Mouse (Mus musculus) MEL (cell line): ENCODE results near the gene Nfix. TPM values are rescaled to one million over a fixed set of nuclear protein-coding genes. Genes with fewer than 3 reads are reported as not detected.

Source experiments
- DNase-seq: peaks from one replicate; pipeline ENCODE4 v3.0.0; 2011; ENCODE audit warnings: low read depth, low spot score
- H3K27ac ChIP-seq: 2 replicates; pipeline ENCODE4 v1.5.1; 2012; ENCODE audit warnings: low read depth, mild to moderate bottlenecking, control low read depth, low read length, moderate library complexity; ENCODE audit not compliant: control insufficient read depth
- H3K27me3 ChIP-seq, 2 experiments: fragments of 150-350 bp in 1 of 2; sonication (generic) in 1 of 2; 2 replicates each; pipeline ENCODE4 v1.6.1; 2012; ENCODE audit warnings: low read length in 2 of 2, mild to moderate bottlenecking in 2 of 2, improper control_type of control experiment in 1 of 2, moderate library complexity in 1 of 2; ENCODE audit not compliant: insufficient read depth in 2 of 2, control insufficient read depth in 1 of 2
- H3K36me3 ChIP-seq, 2 experiments: 2 replicates each; pipeline ENCODE4 v1.6.1; 2012 to 2014; ENCODE audit warnings: low read length in 2 of 2, improper control_type of control experiment in 1 of 2, inconsistent platforms in 1 of 2, mild to moderate bottlenecking in 1 of 2; ENCODE audit not compliant: insufficient read depth in 2 of 2, control insufficient read depth in 1 of 2
- H3K4me1 ChIP-seq, 2 experiments: fragments of 150-350 bp in 1 of 2; sonication (generic) in 1 of 2; 2 replicates each; pipeline ENCODE4 v1.6.1; 2012; ENCODE audit warnings: low read length in 2 of 2, improper control_type of control experiment in 1 of 2, mild to moderate bottlenecking in 1 of 2; ENCODE audit not compliant: insufficient read depth in 2 of 2, control insufficient read depth in 1 of 2
- H3K4me3 ChIP-seq, 2 experiments: fragments of 150-350 bp in 1 of 2; sonication (generic) in 1 of 2; 2 replicates each; pipeline ENCODE4 v1.5.1; 2012; ENCODE audit warnings: low read depth in 2 of 2, low read length in 2 of 2, mild to moderate bottlenecking in 2 of 2, moderate library complexity in 2 of 2, control low read depth in 1 of 2, improper control_type of control experiment in 1 of 2; ENCODE audit not compliant: control insufficient read depth in 1 of 2, insufficient read depth in 1 of 2
- H3K79me2 ChIP-seq: 2 replicates; pipeline ENCODE4 v1.6.1; 2012; ENCODE audit warnings: mild to moderate bottlenecking, low read length, moderate library complexity; ENCODE audit not compliant: control insufficient read depth, poor library complexity, insufficient read depth
- H3K9ac ChIP-seq: 2 replicates; pipeline ENCODE4 v1.6.1; 2012; ENCODE audit warnings: low read depth, mild to moderate bottlenecking, control low read depth, low read length, moderate library complexity; ENCODE audit not compliant: control insufficient read depth, poor library complexity, severe bottlenecking
- H3K9me3 ChIP-seq: fragments of 150-350 bp; sonication (generic); replicated peaks from 2 replicates; pipeline ENCODE4 v1.6.1; 2012; ENCODE audit warnings: mild to moderate bottlenecking, low read length, improper control_type of control experiment, moderate library complexity; ENCODE audit not compliant: insufficient read depth
- CHD1 ChIP-seq: IDR thresholded peaks from 2 replicates; pipeline ENCODE4 v1.6.1; 2012; ENCODE audit warnings: low read depth, mild to moderate bottlenecking, inconsistent platforms, low read length, improper control_type of control experiment
- CHD2 ChIP-seq: IDR thresholded peaks from 2 replicates; pipeline ENCODE4 v1.6.1; 2011; ENCODE audit warnings: low read length, improper control_type of control experiment
- E2F4 ChIP-seq: IDR thresholded peaks from 2 replicates; pipeline ENCODE4 v1.6.1; 2011; ENCODE audit warnings: low read depth, low read length, improper control_type of control experiment, borderline replicate concordance
- EP300 ChIP-seq, 2 experiments: IDR thresholded peaks; 2 replicates each; pipeline ENCODE4 v1.6.1; 2011; ENCODE audit warnings: improper control_type of control experiment in 2 of 2, low read length in 2 of 2, low read depth in 1 of 2, mild to moderate bottlenecking in 1 of 2
- ETS1 ChIP-seq: IDR thresholded peaks from 2 replicates; pipeline ENCODE4 v1.6.1; 2012; ENCODE audit warnings: low read depth, mild to moderate bottlenecking, inconsistent platforms, low read length, improper control_type of control experiment, moderate library complexity
- GATA1 ChIP-seq: IDR thresholded peaks from 2 replicates; pipeline ENCODE4 v1.6.1; 2011; ENCODE audit warnings: low read depth, low read length, improper control_type of control experiment
- HCFC1 ChIP-seq: IDR thresholded peaks from 2 replicates; pipeline ENCODE4 v1.6.1; 2012; ENCODE audit warnings: low read depth, mild to moderate bottlenecking, inconsistent platforms, low read length, improper control_type of control experiment, moderate library complexity
- KAT2A ChIP-seq: conservative IDR thresholded peaks from 2 replicates; pipeline ENCODE4 v1.6.1; 2012; ENCODE audit warnings: low read depth, low read length, improper control_type of control experiment, inconsistent platforms
- MXI1 ChIP-seq: IDR thresholded peaks from 2 replicates; pipeline ENCODE4 v1.6.1; 2011; ENCODE audit warnings: mild to moderate bottlenecking, low read depth, low read length, improper control_type of control experiment
- NELFE ChIP-seq: IDR thresholded peaks from 2 replicates; pipeline ENCODE4 v1.6.1; 2011; ENCODE audit warnings: low read depth, low read length, improper control_type of control experiment
- POLR2AphosphoS2 ChIP-seq: IDR thresholded peaks from 2 replicates; pipeline ENCODE4 v1.6.1; 2011; ENCODE audit warnings: low read length, improper control_type of control experiment
- RAD21 ChIP-seq: IDR thresholded peaks from 2 replicates; pipeline ENCODE4 v1.6.1; 2011; ENCODE audit warnings: mild to moderate bottlenecking, low read depth, low read length, improper control_type of control experiment
- TCF12 ChIP-seq: IDR thresholded peaks from 2 replicates; pipeline ENCODE4 v1.6.1; 2014; ENCODE audit warnings: low read depth, mild to moderate bottlenecking, inconsistent platforms, low read length, improper control_type of control experiment, moderate library complexity
- USF1 ChIP-seq: IDR thresholded peaks from 2 replicates; pipeline ENCODE4 v1.6.1; 2014; ENCODE audit warnings: low read depth, mild to moderate bottlenecking, inconsistent platforms, low read length, improper control_type of control experiment, moderate library complexity
- USF2 ChIP-seq, 2 experiments: IDR thresholded peaks; 2 replicates each; pipeline ENCODE4 v1.6.1; 2011 to 2012; ENCODE audit warnings: improper control_type of control experiment in 2 of 2, low read length in 2 of 2, borderline replicate concordance in 1 of 2, inconsistent platforms in 1 of 2, low read depth in 1 of 2, mild to moderate bottlenecking in 1 of 2; ENCODE audit not compliant: insufficient read depth in 1 of 2
- ZC3H11A ChIP-seq: IDR thresholded peaks from 2 replicates; pipeline ENCODE4 v1.6.1; 2012; ENCODE audit warnings: low read depth, mild to moderate bottlenecking, inconsistent platforms, low read length, improper control_type of control experiment
- ZKSCAN1 ChIP-seq: IDR thresholded peaks from 2 replicates; pipeline ENCODE4 v1.6.1; 2012; ENCODE audit warnings: low read depth, mild to moderate bottlenecking, inconsistent platforms, low read length, improper control_type of control experiment, moderate library complexity
- ZNF384 ChIP-seq: IDR thresholded peaks from 2 replicates; pipeline ENCODE4 v1.6.1; 2012; ENCODE audit warnings: low read depth, mild to moderate bottlenecking, inconsistent platforms, low read length, improper control_type of control experiment
- polyA plus RNA-seq, 2 experiments: library from polyadenylated mRNA; stranded (reverse) in 1 of 2; unstranded in 1 of 2; fragments of >175 nt in 1 of 2; fragments of >200 nt in 1 of 2; gene quantifications; 2 replicates each; pipeline versions ENCODE4 v1.2.1 to v1.2.4; 2012; ENCODE audit warnings: low replicate concordance in 2 of 2, low read depth in 1 of 2; ENCODE audit not compliant: insufficient read length in 2 of 2, insufficient read depth in 1 of 2, missing spikeins in 1 of 2
- total RNA-seq: library from RNA; depleted of rRNA; stranded (reverse); fragments of 300-350 nt; gene quantifications from 2 replicates; pipeline ENCODE4 v1.2.3, GENCODE M21; 2012

Nfix gene
- total and polyA plus RNA-seq, 3 experiments = 14.4 to 29.1 TPM; not detected in 1

DNA sequence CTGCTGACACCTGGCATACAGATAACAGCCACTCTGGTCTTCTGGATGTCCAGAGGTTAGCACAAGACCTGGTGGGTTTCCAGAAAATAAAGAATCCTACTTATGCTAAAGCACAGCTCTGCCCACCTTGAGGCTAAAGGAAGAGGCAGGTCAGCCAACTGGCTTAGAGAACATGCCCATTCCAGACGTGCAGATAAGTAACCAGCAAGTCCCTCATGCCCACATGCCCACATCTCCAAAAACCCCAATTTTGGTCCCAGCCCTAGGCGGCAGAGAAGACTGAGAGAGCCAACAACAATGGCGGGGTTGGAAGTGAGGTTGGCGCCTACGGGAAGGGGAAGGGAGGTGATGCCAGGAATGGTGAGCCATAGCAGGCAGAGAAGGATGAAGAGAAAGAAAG, 10.8 kb downstream of the Nfix start:
- no peaks in the 10 kb centered on the region for H3K4me1 ChIP-seq
- no peaks in the 10 kb centered on the region for H3K27me3 ChIP-seq
- no peaks in the 10 kb centered on the region for H3K36me3 ChIP-seq
- H3K9me3 ChIP-seq = no peaks in the 10 kb centered on the region
- no peak overlapping the region for H3K4me3 ChIP-seq
- no peak overlapping the region for H3K9ac ChIP-seq
- no peak for TF ChIP-seq KAT2A
- TF ChIP-seq CHD1 = no peak
- TF ChIP-seq ZKSCAN1 = no peak
- no peak for TF ChIP-seq USF2 (IDR thresholded peaks at IDR 0.05; ENCODE audit: borderline replicate concordance in 1 of 2, insufficient read depth in 1 of 2, low read depth in 1 of 2, low read length in 2 of 2)
- TF ChIP-seq TCF12 = no peak
- TF ChIP-seq E2F4 = no peak
- no peak for TF ChIP-seq ZC3H11A
- no peak for TF ChIP-seq GATA1
- no peak for TF ChIP-seq EP300 (IDR thresholded peaks at IDR 0.05; ENCODE audit: low read depth in 1 of 2, low read length in 2 of 2)
- no peak for TF ChIP-seq MXI1
- TF ChIP-seq ZNF384 = no peak
- TF ChIP-seq NELFE = no peak
- no peak for TF ChIP-seq RAD21
- TF ChIP-seq ETS1 = no peak
- TF ChIP-seq POLR2AphosphoS2 = no peak
- no peak for TF ChIP-seq CHD2
- no peak for TF ChIP-seq USF1
- no peak for DNase-seq
- H3K79me2 ChIP-seq = peaks cover 15% of the 10 kb centered on the region; the same call in 1 of the 2 replicates
- no peak overlapping the region for H3K27ac ChIP-seq

DNA sequence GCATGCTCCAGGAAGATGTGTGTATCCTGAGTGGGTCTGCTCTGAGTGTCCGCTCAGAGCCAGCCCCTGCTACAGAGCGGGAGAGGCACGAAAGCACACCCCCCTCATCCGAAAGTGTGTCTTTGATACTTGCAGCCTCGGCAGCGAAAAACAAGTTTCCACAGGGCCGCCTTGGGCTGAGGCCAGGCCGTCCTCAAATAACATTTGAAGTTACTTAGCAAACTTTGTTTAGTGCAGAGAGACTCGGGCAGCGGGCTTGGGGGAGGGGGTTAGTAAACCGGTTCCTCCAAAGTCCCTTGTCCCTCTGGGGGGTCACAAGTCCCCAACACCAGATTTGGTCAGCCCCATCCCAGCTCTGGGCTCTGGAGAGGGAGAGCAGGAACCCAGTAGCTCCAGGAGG, 11.2 kb downstream of the Nfix start:
- no peak for TF ChIP-seq HCFC1
- TF ChIP-seq, all 39 proteins: peak for 0
- H3K9ac ChIP-seq = no peak overlapping the region
- H3K27ac ChIP-seq = no peak overlapping the region

More for the DNA sequence above, 11.2 kb downstream of the Nfix start:
- H3K79me2 ChIP-seq = peaks cover 14% of the 10 kb centered on the region; the same call in 1 of the 2 replicates
- no peak overlapping the region for H3K4me3 ChIP-seq
- H3K27me3 ChIP-seq = no peaks in the 10 kb centered on the region
- no peaks in the 10 kb centered on the region for H3K4me1 ChIP-seq
- no peaks in the 10 kb centered on the region for H3K9me3 ChIP-seq
- no peak for DNase-seq
- no peaks in the 10 kb centered on the region for H3K36me3 ChIP-seq
